Mouse (Mus musculus): Measurements from ENCODE around the gene Trf.
A peak's percentile ranks its signal among the peaks of the same experiment; 100 is the strongest.

Gene Trf

GRCm38 (mm10) chr9:103230151-103230951 lies at the start of gene Trf, which contains the start of gene Gm20425:
Trf (minus strand) TSS chr9:103230444.
Gm20425 (minus strand) TSS chr9:103230307.
- DNase-seq (ENCODE audit: low spot score in 2 of 2) = peak in 1 of 2 experiments; percentile 42

- no peak for DNase-seq (ENCODE audit: low spot score in 2 of 2)
Measured at GRCm38 (mm10) chr9:103276876-103277275, 46.6 kb upstream of the Trf start.

GRCm38 (mm10) chr9:103275676-103276075 lies 45.4 kb upstream of the Trf start:
- no peak for DNase-seq (ENCODE audit: low spot score in 2 of 2)

- DNase-seq (ENCODE audit: low spot score in 2 of 2) = no peak
Measured at GRCm38 (mm10) chr9:103274819-103275218, 44.6 kb upstream of the Trf start.

GRCm38 (mm10) chr9:103271104-103271503 lies 40.9 kb upstream of the Trf start:
- no peak for DNase-seq (ENCODE audit: low spot score in 2 of 2)

GRCm38 (mm10) chr9:103265778-103266177 lies 35.5 kb upstream of the Trf start:
- DNase-seq (ENCODE audit: low spot score in 2 of 2) = no peak

- no peak for DNase-seq (ENCODE audit: low spot score in 2 of 2)
Measured at GRCm38 (mm10) chr9:103252906-103253305, 22.7 kb upstream of the Trf start.

- DNase-seq (ENCODE audit: low spot score in 2 of 2) = no peak
Measured at GRCm38 (mm10) chr9:103248618-103249017, 18.4 kb upstream of the Trf start.

GRCm38 (mm10) chr9:103246526-103247168 lies 16.4 kb upstream of the Trf start:
- DNase-seq (ENCODE audit: low spot score in 2 of 2) = no peak

GRCm38 (mm10) chr9:103243640-103244039 lies 13.4 kb upstream of the Trf start:
- no peak for DNase-seq (ENCODE audit: low spot score in 2 of 2)

GRCm38 (mm10) chr9:103241206-103241605 lies 11.0 kb upstream of the Trf start:
- no peak for DNase-seq (ENCODE audit: low spot score in 2 of 2)

GRCm38 (mm10) chr9:103239471-103239870 lies 9.2 kb upstream of the Trf start:
- DNase-seq (ENCODE audit: low spot score in 2 of 2) = no peak

GRCm38 (mm10) chr9:103234565-103235165 lies 4.4 kb upstream of the Trf start:
- peak in 1 of 2 experiments; percentile 37 for DNase-seq (ENCODE audit: low spot score in 2 of 2)

- no peak for DNase-seq (ENCODE audit: low spot score in 2 of 2)
Measured at GRCm38 (mm10) chr9:103234059-103234458, 3.8 kb upstream of the Trf start.

GRCm38 (mm10) chr9:103233006-103233395 lies 2.8 kb upstream of the Trf start:
- DNase-seq (ENCODE audit: low spot score in 2 of 2) = no peak

- DNase-seq (ENCODE audit: low spot score in 2 of 2) = no peak
Measured at GRCm38 (mm10) chr9:103232232-103233005, 2.2 kb upstream of the Trf start.

- no peak for DNase-seq (ENCODE audit: low spot score in 2 of 2)
Measured at GRCm38 (mm10) chr9:103229037-103229867, 992 bp downstream of the Trf start.

GRCm38 (mm10) chr9:103228370-103229003 lies 1.8 kb downstream of the Trf start:
- no peak for DNase-seq (ENCODE audit: low spot score in 2 of 2)

- no peak for DNase-seq (ENCODE audit: low spot score in 2 of 2)
Measured at GRCm38 (mm10) chr9:103227760-103228159, 2.5 kb downstream of the Trf start.

- peak in 1 of 2 experiments; percentile 41 for DNase-seq (ENCODE audit: low spot score in 2 of 2)
Measured at GRCm38 (mm10) chr9:103226806-103227205, 3.4 kb downstream of the Trf start.

- DNase-seq (ENCODE audit: low spot score in 2 of 2) = no peak
Measured at GRCm38 (mm10) chr9:103225464-103225863, 4.8 kb downstream of the Trf start.

Data from urinary bladder, postnatal 4 days (tissue).